Mouse (Mus musculus) MEL (cell line): Measurements from ENCODE around the gene Cntnap2. TPM values are rescaled to one million over a fixed set of nuclear protein-coding genes. Genes with fewer than 3 reads are reported as not detected.

Experiments
- DNase-seq: peaks from one replicate; pipeline ENCODE4 v3.0.0; 2011; ENCODE audit warnings: low read depth, low spot score
- H3K27ac ChIP-seq: 2 replicates; pipeline ENCODE4 v1.5.1; 2012; ENCODE audit warnings: low read depth, mild to moderate bottlenecking, control low read depth, low read length, moderate library complexity; ENCODE audit not compliant: control insufficient read depth
- H3K27me3 ChIP-seq, 2 experiments: fragments of 150-350 bp in 1 of 2; sonication (generic) in 1 of 2; 2 replicates each; pipeline ENCODE4 v1.6.1; 2012; ENCODE audit warnings: low read length in 2 of 2, mild to moderate bottlenecking in 2 of 2, improper control_type of control experiment in 1 of 2, moderate library complexity in 1 of 2; ENCODE audit not compliant: insufficient read depth in 2 of 2, control insufficient read depth in 1 of 2
- H3K36me3 ChIP-seq, 2 experiments: 2 replicates each; pipeline ENCODE4 v1.6.1; 2012 to 2014; ENCODE audit warnings: low read length in 2 of 2, improper control_type of control experiment in 1 of 2, inconsistent platforms in 1 of 2, mild to moderate bottlenecking in 1 of 2; ENCODE audit not compliant: insufficient read depth in 2 of 2, control insufficient read depth in 1 of 2
- H3K4me1 ChIP-seq, 2 experiments: fragments of 150-350 bp in 1 of 2; sonication (generic) in 1 of 2; 2 replicates each; pipeline ENCODE4 v1.6.1; 2012; ENCODE audit warnings: low read length in 2 of 2, improper control_type of control experiment in 1 of 2, mild to moderate bottlenecking in 1 of 2; ENCODE audit not compliant: insufficient read depth in 2 of 2, control insufficient read depth in 1 of 2
- H3K4me3 ChIP-seq, 2 experiments: fragments of 150-350 bp in 1 of 2; sonication (generic) in 1 of 2; 2 replicates each; pipeline ENCODE4 v1.5.1; 2012; ENCODE audit warnings: low read depth in 2 of 2, low read length in 2 of 2, mild to moderate bottlenecking in 2 of 2, moderate library complexity in 2 of 2, control low read depth in 1 of 2, improper control_type of control experiment in 1 of 2; ENCODE audit not compliant: control insufficient read depth in 1 of 2, insufficient read depth in 1 of 2
- H3K79me2 ChIP-seq: 2 replicates; pipeline ENCODE4 v1.6.1; 2012; ENCODE audit warnings: mild to moderate bottlenecking, low read length, moderate library complexity; ENCODE audit not compliant: control insufficient read depth, poor library complexity, insufficient read depth
- H3K9ac ChIP-seq: 2 replicates; pipeline ENCODE4 v1.6.1; 2012; ENCODE audit warnings: low read depth, mild to moderate bottlenecking, control low read depth, low read length, moderate library complexity; ENCODE audit not compliant: control insufficient read depth, poor library complexity, severe bottlenecking
- H3K9me3 ChIP-seq: fragments of 150-350 bp; sonication (generic); replicated peaks from 2 replicates; pipeline ENCODE4 v1.6.1; 2012; ENCODE audit warnings: mild to moderate bottlenecking, low read length, improper control_type of control experiment, moderate library complexity; ENCODE audit not compliant: insufficient read depth
- BHLHE40 ChIP-seq: IDR thresholded peaks from 2 replicates; pipeline ENCODE4 v1.6.1; 2012; ENCODE audit warnings: low read depth, mild to moderate bottlenecking, inconsistent platforms, low read length, improper control_type of control experiment, borderline replicate concordance
- CTCF ChIP-seq, 3 experiments: IDR thresholded peaks in 2 of 3; conservative IDR thresholded peaks in 1 of 3; 2 replicates each; pipeline ENCODE4 v1.5.1; 2011 to 2012; ENCODE audit warnings: low read length in 3 of 3, low read depth in 2 of 3, mild to moderate bottlenecking in 2 of 3, improper control_type of control experiment in 1 of 3, inconsistent platforms in 1 of 3, mixed read lengths in 1 of 3, moderate library complexity in 1 of 3; ENCODE audit not compliant: control insufficient read depth in 1 of 3, insufficient read depth in 1 of 3, poor library complexity in 1 of 3, severe bottlenecking in 1 of 3
- E2F4 ChIP-seq: IDR thresholded peaks from 2 replicates; pipeline ENCODE4 v1.6.1; 2011; ENCODE audit warnings: low read depth, low read length, improper control_type of control experiment, borderline replicate concordance
- ELF1 ChIP-seq: IDR thresholded peaks from 2 replicates; pipeline ENCODE4 v1.6.1; 2014; ENCODE audit warnings: low read depth, mild to moderate bottlenecking, inconsistent platforms, low read length, improper control_type of control experiment, moderate library complexity
- EP300 ChIP-seq, 2 experiments: IDR thresholded peaks; 2 replicates each; pipeline ENCODE4 v1.6.1; 2011; ENCODE audit warnings: improper control_type of control experiment in 2 of 2, low read length in 2 of 2, low read depth in 1 of 2, mild to moderate bottlenecking in 1 of 2
- ETS1 ChIP-seq: IDR thresholded peaks from 2 replicates; pipeline ENCODE4 v1.6.1; 2012; ENCODE audit warnings: low read depth, mild to moderate bottlenecking, inconsistent platforms, low read length, improper control_type of control experiment, moderate library complexity
- GABPA ChIP-seq: IDR thresholded peaks from 2 replicates; pipeline ENCODE4 v1.6.1; 2012; ENCODE audit warnings: low read depth, mild to moderate bottlenecking, inconsistent platforms, low read length, improper control_type of control experiment, moderate library complexity
- HCFC1 ChIP-seq: IDR thresholded peaks from 2 replicates; pipeline ENCODE4 v1.6.1; 2012; ENCODE audit warnings: low read depth, mild to moderate bottlenecking, inconsistent platforms, low read length, improper control_type of control experiment, moderate library complexity
- JUND ChIP-seq: IDR thresholded peaks from 2 replicates; pipeline ENCODE4 v1.6.1; 2011; ENCODE audit warnings: low read depth, mild to moderate bottlenecking, improper control_type of control experiment, low read length
- MAFK ChIP-seq: IDR thresholded peaks from 2 replicates; pipeline ENCODE4 v1.6.1; 2011; ENCODE audit warnings: low read depth, mild to moderate bottlenecking, low read length, improper control_type of control experiment, borderline replicate concordance
- MEF2A ChIP-seq: IDR thresholded peaks from 2 replicates; pipeline ENCODE4 v1.6.1; 2014; ENCODE audit warnings: low read depth, mild to moderate bottlenecking, inconsistent platforms, low read length, improper control_type of control experiment; ENCODE audit not compliant: poor library complexity, insufficient replicate concordance, severe bottlenecking; ENCODE audit errors: extremely low read depth
- MXI1 ChIP-seq: IDR thresholded peaks from 2 replicates; pipeline ENCODE4 v1.6.1; 2011; ENCODE audit warnings: mild to moderate bottlenecking, low read depth, low read length, improper control_type of control experiment
- NELFE ChIP-seq: IDR thresholded peaks from 2 replicates; pipeline ENCODE4 v1.6.1; 2011; ENCODE audit warnings: low read depth, low read length, improper control_type of control experiment
- POLR2A ChIP-seq, 2 experiments: IDR thresholded peaks; 2 replicates each; pipeline ENCODE4 v1.6.1; 2011 to 2012; ENCODE audit warnings: low read length in 2 of 2, mild to moderate bottlenecking in 2 of 2, control low read depth in 1 of 2, improper control_type of control experiment in 1 of 2, low read depth in 1 of 2, moderate library complexity in 1 of 2; ENCODE audit not compliant: control insufficient read depth in 1 of 2, insufficient read depth in 1 of 2, poor library complexity in 1 of 2
- POLR2AphosphoS5 ChIP-seq: IDR thresholded peaks from 2 replicates; pipeline ENCODE4 v1.6.1; 2012; ENCODE audit warnings: low read depth, borderline replicate concordance, mild to moderate bottlenecking, inconsistent platforms, low read length, moderate library complexity, mixed read lengths
- RAD21 ChIP-seq: IDR thresholded peaks from 2 replicates; pipeline ENCODE4 v1.6.1; 2011; ENCODE audit warnings: mild to moderate bottlenecking, low read depth, low read length, improper control_type of control experiment
- SMC3 ChIP-seq: IDR thresholded peaks from 2 replicates; pipeline ENCODE4 v1.6.1; 2011; ENCODE audit warnings: low read depth, low read length, improper control_type of control experiment
- TAL1 ChIP-seq: IDR thresholded peaks from 2 replicates; pipeline ENCODE4 v1.6.1; 2012; ENCODE audit warnings: mild to moderate bottlenecking, inconsistent platforms, low read length, moderate library complexity, mixed read lengths
- USF1 ChIP-seq: IDR thresholded peaks from 2 replicates; pipeline ENCODE4 v1.6.1; 2014; ENCODE audit warnings: low read depth, mild to moderate bottlenecking, inconsistent platforms, low read length, improper control_type of control experiment, moderate library complexity
- ZNF384 ChIP-seq: IDR thresholded peaks from 2 replicates; pipeline ENCODE4 v1.6.1; 2012; ENCODE audit warnings: low read depth, mild to moderate bottlenecking, inconsistent platforms, low read length, improper control_type of control experiment
- polyA plus RNA-seq, 2 experiments: library from polyadenylated mRNA; stranded (reverse) in 1 of 2; unstranded in 1 of 2; fragments of >175 nt in 1 of 2; fragments of >200 nt in 1 of 2; gene quantifications; 2 replicates each; pipeline versions ENCODE4 v1.2.1 to v1.2.4; 2012; ENCODE audit warnings: low replicate concordance in 2 of 2, low read depth in 1 of 2; ENCODE audit not compliant: insufficient read length in 2 of 2, insufficient read depth in 1 of 2, missing spikeins in 1 of 2
- total RNA-seq: library from RNA; depleted of rRNA; stranded (reverse); fragments of 300-350 nt; gene quantifications from 2 replicates; pipeline ENCODE4 v1.2.3, GENCODE M21; 2012

Cntnap2 gene
- total and polyA plus RNA-seq, 3 experiments, result 0.01 TPM; not detected in 2

- Histone ChIP-seq H3K27ac (no peak overlapping the region), H3K27me3 (peaks cover 2 to 4% of the 10 kb centered on the region in 2 experiments), H3K36me3 (no peaks in the 10 kb centered on the region), H3K4me3 (no peak overlapping the region), H3K9me3 (no peaks in the 10 kb centered on the region), H3K4me1 (no peaks in the 10 kb centered on the region; a peak in 1 of 4 replicates), H3K79me2 (no peaks in the 10 kb centered on the region), H3K9ac (no peak overlapping the region)
- no peak for TF ChIP-seq ETS1
- no peak for TF ChIP-seq TAL1
- no peak for DNase-seq
Observed at GRCm38 (mm10) chr6:47287722-47288121, 2228.6 kb downstream of the Cntnap2 start.

GRCm38 (mm10) chr6:47291973-47292372 is 2232.8 kb downstream of the Cntnap2 start:
- Histone ChIP-seq H3K36me3 (no peaks in the 10 kb centered on the region), H3K4me1 (no peaks in the 10 kb centered on the region), H3K27me3 (peaks cover 2 to 4% of the 10 kb centered on the region in 2 experiments), H3K79me2 (no peaks in the 10 kb centered on the region), H3K9me3 (no peaks in the 10 kb centered on the region), H3K9ac (no peak overlapping the region), H3K27ac (no peak overlapping the region), H3K4me3 (no peak overlapping the region)
- TF ChIP-seq BHLHE40 (no peak), ZNF384 (no peak), GABPA (no peak), JUND (no peak), TAL1 (no peak), MXI1 (no peak), ELF1 (no peak), SMC3 (no peak), EP300 (IDR thresholded peaks at IDR 0.05; ENCODE audit: low read depth in 1 of 2, low read length in 2 of 2) (no peak), RAD21 (no peak), E2F4 (no peak), NELFE (no peak), ETS1 (no peak), USF1 (no peak), POLR2AphosphoS5 (no peak)
- DNase-seq, result no peak

GRCm38 (mm10) chr6:47292437-47292836 is 2233.3 kb downstream of the Cntnap2 start:
- Histone ChIP-seq H3K9me3 (no peaks in the 10 kb centered on the region), H3K27ac (no peak overlapping the region), H3K4me3 (no peak overlapping the region), H3K9ac (no peak overlapping the region), H3K36me3 (no peaks in the 10 kb centered on the region), H3K27me3 (peaks cover 2 to 4% of the 10 kb centered on the region in 2 experiments), H3K4me1 (no peaks in the 10 kb centered on the region)
- no peak for DNase-seq
- TF ChIP-seq TAL1 (no peak), CTCF (IDR thresholded peaks at IDR 0.05 in 2 of 3, conservative IDR thresholded peaks at IDR 0.05 in 1 of 3; ENCODE audit: control insufficient read depth in 1 of 3, insufficient read depth in 1 of 3, low read depth in 2 of 3, low read length in 3 of 3, poor library complexity in 1 of 3, severe bottlenecking in 1 of 3) (no peak), RAD21 (no peak), MEF2A (no peak), ETS1 (no peak), POLR2AphosphoS5 (no peak), POLR2A (IDR thresholded peaks at IDR 0.05; ENCODE audit: control insufficient read depth in 1 of 2, insufficient read depth in 1 of 2, low read depth in 1 of 2, low read length in 2 of 2, poor library complexity in 1 of 2) (no peak), MAFK (no peak), ZNF384 (no peak), HCFC1 (no peak)
- TF ChIP-seq, all 39 proteins: peak for 0
- no peaks in the 10 kb centered on the region for H3K79me2 ChIP-seq
